Mouse (Mus musculus) cortical plate, adult 2 months (tissue): Measurements from ENCODE around the gene Sec14l5.

Experiments
- CTCF ChIP-seq: fragments of 200-500 bp; IDR thresholded peaks from 2 replicates; pipeline ENCODE4 v1.5.1; 2011; ENCODE audit warnings: mild to moderate bottlenecking, control low read depth, low read length; ENCODE audit not compliant: insufficient read depth; ENCODE audit errors: extremely low read depth
- POLR2A ChIP-seq: fragments of 200-500 bp; IDR thresholded peaks from 2 replicates; pipeline ENCODE4 v1.6.1; 2011; ENCODE audit warnings: mild to moderate bottlenecking, low read length, control low read depth; ENCODE audit not compliant: insufficient read depth; ENCODE audit errors: extremely low read depth

DNA sequence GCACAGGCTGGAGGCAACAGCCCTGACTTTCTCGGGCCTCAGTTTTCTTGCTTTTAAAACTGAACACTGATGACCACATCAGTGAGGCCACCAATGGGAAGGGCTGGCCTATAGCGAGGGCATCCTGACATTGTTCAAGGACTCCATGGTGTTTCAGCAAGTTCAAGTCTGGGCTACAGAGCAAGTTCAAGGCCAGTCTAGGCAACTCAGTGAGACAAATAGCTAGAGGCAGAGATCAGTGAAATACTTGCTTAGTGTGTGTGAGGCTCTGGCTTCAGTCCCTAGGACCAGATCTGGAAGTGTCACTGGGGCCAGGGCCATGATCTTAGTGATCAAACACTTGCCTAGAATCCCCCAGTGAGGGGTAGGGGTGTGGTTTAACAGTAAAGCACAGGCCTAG lies 21.1 kb downstream of the Sec14l5 start:
- TF ChIP-seq POLR2A = no peak
- no peak for TF ChIP-seq CTCF
